ENCODE assay signal across 8 mouse cellular contexts in the genomic region with DNA sequence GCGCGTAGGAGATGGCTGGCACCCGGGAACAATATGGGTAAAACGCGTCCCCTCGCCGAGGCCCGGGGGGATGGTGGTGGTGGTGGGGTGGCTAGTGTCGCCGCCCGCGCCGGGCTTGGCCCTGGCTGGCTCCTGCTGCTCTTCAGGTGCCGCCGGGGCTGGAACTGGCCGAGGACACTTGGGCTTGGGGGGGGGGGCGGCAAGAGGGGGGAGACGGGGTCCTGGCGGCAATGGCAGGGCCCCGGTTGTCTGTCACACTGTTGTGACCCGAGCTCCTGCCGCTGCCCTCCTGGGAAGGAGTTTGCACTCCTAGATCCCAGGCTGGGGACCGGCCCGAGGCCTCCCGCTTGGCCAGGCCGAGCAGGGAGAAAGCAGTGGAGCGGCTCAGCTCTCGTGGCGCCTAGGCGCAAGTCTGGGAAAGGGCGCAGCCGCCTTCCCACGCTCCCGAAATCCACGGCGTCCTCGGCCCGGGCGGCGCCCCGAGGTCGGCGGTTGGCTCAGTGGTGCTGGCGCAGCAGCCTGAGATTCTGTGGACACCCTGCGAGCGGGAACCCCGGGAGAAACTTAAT. TPM values are rescaled to one million over a fixed set of nuclear protein-coding genes. Genes with fewer than 3 reads are reported as not detected.
DNase-seq lines count a peak whose midpoint lies in the region; ATAC-seq and TF ChIP-seq lines count a peak whose summit lies in the region.

No protein-coding gene starts in this region.

- peaks cover 71% of the 10 kb centered on the region for H3K27me3 ChIP-seq in hindbrain, embryonic 13.5 days
- H3K27me3 ChIP-seq in midbrain, embryonic 10.5 days (ENCODE audit: low read depth, poor library complexity, severe bottlenecking): peaks cover 98% of the 10 kb centered on the region
- 0 out of 2 replicates have a peak, but pooled peaks cover 3% of the 10 kb centered on the region for H3K27me3 ChIP-seq in stomach, embryonic 14.5 days (ENCODE audit: control insufficient read depth, insufficient read depth, low read length)

- H3K27ac ChIP-seq in gastrocnemius, adult 2 months: peak overlapping the region; percentile 75
- peak overlapping the region; percentile 79 for H3K27ac ChIP-seq in hindbrain, embryonic 13.5 days
- peak overlapping the region; percentile 81 for H3K27ac ChIP-seq in midbrain, embryonic 10.5 days (replicated peaks)
- H3K27ac ChIP-seq in stomach, embryonic 14.5 days (ENCODE audit: low read length): peak overlapping the region; percentile 39

- H3K4me2 ChIP-seq in hindbrain, embryonic 13.5 days: peak overlapping the region; percentile 62
- H3K4me2 ChIP-seq in stomach, embryonic 14.5 days (replicated peaks; ENCODE audit: low read depth, low read length): peak overlapping the region; percentile 47

- peak overlapping the region; percentile 81 for H3K4me3 ChIP-seq in gastrocnemius, adult 2 months
- H3K4me3 ChIP-seq in hindbrain, embryonic 13.5 days: peak overlapping the region; percentile 58
- H3K4me3 ChIP-seq in midbrain, embryonic 10.5 days: peak overlapping the region; percentile 63
- peak overlapping the region; percentile 46 for H3K4me3 ChIP-seq in stomach, embryonic 14.5 days (ENCODE audit: low read depth, low read length)

- DNase-seq in CD4-positive, CD25-positive, alpha-beta regulatory T cell, adult 2 months (ENCODE audit: low read depth, low spot score): peak; percentile 0
- peak; percentile 32 for DNase-seq in cerebellum, adult 9-10 months
- peak; percentile 55 for DNase-seq in gastrocnemius, adult 2 months
- peak; percentile 9 for DNase-seq in left cerebral cortex, postnatal 14 days (ENCODE audit: low spot score in 2 of 2)
- peak; percentile 47 for DNase-seq in midbrain, embryonic 10.5 days (ENCODE audit: low spot score)

- H3K9ac ChIP-seq in hindbrain, embryonic 13.5 days: peak overlapping the region; percentile 81
- peak overlapping the region; percentile 50 for H3K9ac ChIP-seq in stomach, embryonic 14.5 days (replicated peaks; ENCODE audit: low read depth, low read length)

- no peaks in the 10 kb centered on the region for H3K36me3 ChIP-seq in hindbrain, embryonic 13.5 days
- H3K36me3 ChIP-seq in midbrain, embryonic 10.5 days: no peaks in the 10 kb centered on the region
- no peaks in the 10 kb centered on the region for H3K36me3 ChIP-seq in stomach, embryonic 14.5 days (ENCODE audit: control insufficient read depth, insufficient read depth, low read length)

- WGBS in hindbrain, embryonic 13.5 days: 10% methylated on average over 30 of the region's 47 CpGs
- WGBS in midbrain, embryonic 10.5 days: 26% methylated on average over 46 of the region's 47 CpGs
- WGBS in stomach, embryonic 14.5 days: 27% methylated on average over 43 of the region's 47 CpGs

- intact Hi-C loops in gastrocnemius, adult 2 months (cut with DNase I): loop anchor here (10.0 kb wide), 1 partner anchor 49 kb away; no protein-coding TSS in a partner anchor
- intact Hi-C loops in left cerebral cortex, postnatal 14 days (cut with DNase I): no loop called here

- H3K9me3 ChIP-seq in hindbrain, embryonic 13.5 days: no peaks in the 10 kb centered on the region
- no peaks in the 10 kb centered on the region for H3K9me3 ChIP-seq in midbrain, embryonic 10.5 days (replicated peaks)
- H3K9me3 ChIP-seq in stomach, embryonic 14.5 days (ENCODE audit: control insufficient read depth, low read depth, low read length): no peaks in the 10 kb centered on the region

- ATAC-seq in CD4-positive, CD25-positive, alpha-beta regulatory T cell, adult 4 months: no peak
- ATAC-seq in hindbrain, embryonic 13.5 days (ENCODE audit: low FRiP score): peak; percentile 65
- ATAC-seq in stomach, embryonic 14.5 days (ENCODE audit: insufficient number of reproducible peaks, insufficient read depth, low FRiP score, low read depth): no peak

- 0 out of 2 replicates have a peak, but pooled peaks cover 5% of the 10 kb centered on the region for H3K4me1 ChIP-seq in hindbrain, embryonic 13.5 days (replicated peaks)
- H3K4me1 ChIP-seq in midbrain, embryonic 10.5 days: no peaks in the 10 kb centered on the region
- no peaks in the 10 kb centered on the region for H3K4me1 ChIP-seq in stomach, embryonic 14.5 days (ENCODE audit: control insufficient read depth, insufficient read depth, low read length)

- no peak for TF ChIP-seq CTCF in gastrocnemius, adult 2 months (IDR thresholded peaks at IDR 0.05)

RNA-seq across cellular contexts. Expression of gene Mid2, which starts 0.9 kb away (rescaled TPM):
- polyA plus RNA-seq in CD4-positive, CD25-positive, alpha-beta regulatory T cell, adult 4 months (2017; shearing (Covaris generic)): 1 to 10 TPM; 1.1 to 2.1 TPM
- total RNA-seq in gastrocnemius, adult 2 months (2021): 1 to 10 TPM; 5.0 to 9.4 TPM
- polyA plus RNA-seq in hindbrain, embryonic 13.5 days (2015; fragmentation: Nextera tagmentation; extraction: Ambion mirVana): 4.8 and 5.3 TPM in 2 replicates
- total RNA-seq in left cerebral cortex, postnatal 14 days (2021): 10 to 100 TPM; 25.0 to 27.0 TPM
- polyA plus RNA-seq in midbrain, embryonic 10.5 days (2016; fragmentation: Nextera tagmentation; extraction: Ambion mirVana): 1.8 and 2.1 TPM in 2 replicates
- polyA plus RNA-seq in stomach, embryonic 14.5 days (2014; fragmentation: Nextera tagmentation; extraction: Ambion mirVana): 7.2 and 8.8 TPM in 2 replicates

Comparison
In these comparisons a context has a peak if more than half of its experiments do, and no peak if none do; other contexts are left out.
1. DNase-seq: peak in every context shown above with its lines; median percentile 55 in gastrocnemius, adult 2 months; 47 in midbrain, embryonic 10.5 days; 32 in cerebellum, adult 9-10 months; 9 in left cerebral cortex, postnatal 14 days; 0 in CD4-positive, CD25-positive, alpha-beta regulatory T cell, adult 2 months.